Comparison of ENCODE assay signal across 24 mouse cellular contexts in the genomic region with DNA sequence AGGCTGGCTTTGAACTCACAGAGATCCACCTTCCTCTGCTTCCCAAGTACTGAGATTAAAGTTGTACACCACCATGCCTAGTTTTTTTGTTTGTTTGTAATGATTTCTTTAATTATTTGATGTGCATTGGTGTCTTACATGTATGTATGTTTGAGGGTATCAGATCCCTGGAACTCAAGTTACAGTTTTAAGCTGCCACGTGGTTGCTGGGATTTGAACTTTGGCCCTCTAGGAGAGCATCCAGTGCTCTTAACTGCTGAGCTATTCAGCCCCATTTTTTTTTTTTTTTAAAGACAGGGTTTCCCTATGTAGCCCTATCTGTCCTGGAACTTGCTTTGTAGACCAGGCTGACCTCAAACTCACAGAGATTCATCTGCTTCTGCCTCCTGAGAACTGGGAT. TPM values are rescaled to one million over a fixed set of nuclear protein-coding genes. Genes with fewer than 3 reads are reported as not detected.
DNase-seq lines count a peak whose midpoint lies in the region; ATAC-seq lines count a peak whose summit lies in the region.
"Had no signal": no experiment of that assay in that cellular context is flagged by ENCODE, and none has a peak within 500 bp of the region (broad histone marks: within the 10 kb centered on the region; RNA-seq: fewer than 3 reads in every experiment).

No protein-coding gene starts in this region.

- ATAC-seq in kidney, embryonic 15.5 days (replicated peaks; ENCODE audit: low FRiP score) = no peak
- ATAC-seq: CD4-positive, CD25-positive, alpha-beta regulatory T cell, adult 4 months; forebrain, embryonic 13.5 days; forebrain, embryonic 16.5 days; hindbrain, embryonic 16.5 days had no signal

- no peaks in the 10 kb centered on the region for H3K27me3 ChIP-seq in kidney, embryonic 15.5 days
- H3K27me3 ChIP-seq: forebrain, embryonic 13.5 days; heart, embryonic 12.5 days; heart, embryonic 15.5 days; hindbrain, embryonic 13.5 days had no signal

- 92% methylated on average over 1 of the region's 1 CpGs for WGBS in kidney, embryonic 15.5 days

- peaks cover 85% of the 10 kb centered on the region for H3K36me3 ChIP-seq in kidney, embryonic 15.5 days

- H3K4me1 ChIP-seq in kidney, embryonic 15.5 days = no peaks in the 10 kb centered on the region
- H3K4me1 ChIP-seq: forebrain, embryonic 10.5 days; forebrain, embryonic 13.5 days; heart, embryonic 15.5 days; hindbrain, embryonic 10.5 days; hindbrain, embryonic 13.5 days had no signal

- peak; percentile 18 for DNase-seq in kidney, adult 18-20 months
- DNase-seq in kidney, adult 9 months = peak; percentile 63
- no peak for DNase-seq in kidney, postnatal 10 days
- DNase-seq in kidney, postnatal 25 days = peak; percentile 50 to 63
- no peak for DNase-seq in cerebellum, postnatal 36 days
- DNase-seq: adrenal gland, adult 2 months; adrenal gland, postnatal 14 days; cerebellum, adult 11 months; cerebellum, adult 2 months; cerebellum, adult 9-11 months; gastrocnemius, postnatal 25 days; heart, adult 18-20 months; heart, postnatal 10 days; heart, postnatal 36 days had no signal

- no peaks in the 10 kb centered on the region for H3K9me3 ChIP-seq in kidney, embryonic 15.5 days (replicated peaks)
- H3K9me3 ChIP-seq: forebrain, embryonic 10.5 days; forebrain, embryonic 13.5 days; heart, embryonic 12.5 days; heart, embryonic 15.5 days; hindbrain, embryonic 10.5 days; hindbrain, embryonic 13.5 days had no signal

- no peak overlapping the region for H3K4me2 ChIP-seq in kidney, embryonic 15.5 days
- H3K4me2 ChIP-seq: forebrain, embryonic 13.5 days; heart, embryonic 12.5 days; heart, embryonic 15.5 days; hindbrain, embryonic 13.5 days had no signal

- H3K4me3 ChIP-seq in kidney, embryonic 15.5 days (replicated peaks) = no peak overlapping the region
- H3K4me3 ChIP-seq: forebrain, embryonic 10.5 days; forebrain, embryonic 13.5 days; heart, embryonic 12.5 days; heart, embryonic 15.5 days; hindbrain, embryonic 10.5 days; hindbrain, embryonic 13.5 days had no signal

- H3K9ac ChIP-seq in kidney, embryonic 15.5 days = no peak overlapping the region
- H3K9ac ChIP-seq: forebrain, embryonic 13.5 days; heart, embryonic 12.5 days; heart, embryonic 15.5 days; hindbrain, embryonic 13.5 days had no signal

- no peak overlapping the region for H3K27ac ChIP-seq in kidney, embryonic 15.5 days
- H3K27ac ChIP-seq: forebrain, embryonic 10.5 days; forebrain, embryonic 13.5 days; heart, embryonic 15.5 days; hindbrain, embryonic 10.5 days; hindbrain, embryonic 13.5 days had no signal

RNA-seq across cellular contexts. Expression of gene Cfap126, which starts 17.3 kb away (rescaled TPM):
- 2.0 and 2.1 TPM in 2 replicates for polyA plus RNA-seq in kidney, embryonic 15.5 days (2015; fragmentation: Nextera tagmentation; extraction: Ambion mirVana)

RNA-seq across cellular contexts. Expression of gene Sdhc, which starts 19.4 kb away (rescaled TPM):
- 307 and 309 TPM in 2 replicates for polyA plus RNA-seq in kidney, embryonic 15.5 days (2015; fragmentation: Nextera tagmentation; extraction: Ambion mirVana)

RNA-seq across cellular contexts. Expression of gene Mpz, which starts 19.5 kb away (rescaled TPM):
- 0.86 and 0.99 TPM in 2 replicates for polyA plus RNA-seq in kidney, embryonic 15.5 days (2015; fragmentation: Nextera tagmentation; extraction: Ambion mirVana)
- polyA plus RNA-seq: CD4-positive, CD25-positive, alpha-beta regulatory T cell, adult 4 months; forebrain, embryonic 16.5 days had no signal

Comparison
In these comparisons a context has a peak if more than half of its experiments do, and no peak if none do; other contexts are left out.
1. DNase-seq: peak in kidney, adult 18-20 months (single experiment), kidney, adult 9 months (single experiment) and kidney, postnatal 25 days (2 of 2); none in kidney, postnatal 10 days (single experiment) and cerebellum, postnatal 36 days (0 of 2).